Mouse (Mus musculus) MEL (cell line): Measurements from ENCODE around the gene Carm1. TPM values are rescaled to one million over a fixed set of nuclear protein-coding genes. Genes with fewer than 3 reads are reported as not detected.

Source experiments
- DNase-seq: peaks from one replicate; pipeline ENCODE4 v3.0.0; 2011; ENCODE audit warnings: low read depth, low spot score
- H3K27ac ChIP-seq: 2 replicates; pipeline ENCODE4 v1.5.1; 2012; ENCODE audit warnings: low read depth, mild to moderate bottlenecking, control low read depth, low read length, moderate library complexity; ENCODE audit not compliant: control insufficient read depth
- H3K27me3 ChIP-seq, 2 experiments: fragments of 150-350 bp in 1 of 2; sonication (generic) in 1 of 2; 2 replicates each; pipeline ENCODE4 v1.6.1; 2012; ENCODE audit warnings: low read length in 2 of 2, mild to moderate bottlenecking in 2 of 2, improper control_type of control experiment in 1 of 2, moderate library complexity in 1 of 2; ENCODE audit not compliant: insufficient read depth in 2 of 2, control insufficient read depth in 1 of 2
- H3K36me3 ChIP-seq, 2 experiments: 2 replicates each; pipeline ENCODE4 v1.6.1; 2012 to 2014; ENCODE audit warnings: low read length in 2 of 2, improper control_type of control experiment in 1 of 2, inconsistent platforms in 1 of 2, mild to moderate bottlenecking in 1 of 2; ENCODE audit not compliant: insufficient read depth in 2 of 2, control insufficient read depth in 1 of 2
- H3K4me1 ChIP-seq, 2 experiments: fragments of 150-350 bp in 1 of 2; sonication (generic) in 1 of 2; 2 replicates each; pipeline ENCODE4 v1.6.1; 2012; ENCODE audit warnings: low read length in 2 of 2, improper control_type of control experiment in 1 of 2, mild to moderate bottlenecking in 1 of 2; ENCODE audit not compliant: insufficient read depth in 2 of 2, control insufficient read depth in 1 of 2
- H3K4me3 ChIP-seq, 2 experiments: fragments of 150-350 bp in 1 of 2; sonication (generic) in 1 of 2; 2 replicates each; pipeline ENCODE4 v1.5.1; 2012; ENCODE audit warnings: low read depth in 2 of 2, low read length in 2 of 2, mild to moderate bottlenecking in 2 of 2, moderate library complexity in 2 of 2, control low read depth in 1 of 2, improper control_type of control experiment in 1 of 2; ENCODE audit not compliant: control insufficient read depth in 1 of 2, insufficient read depth in 1 of 2
- H3K79me2 ChIP-seq: 2 replicates; pipeline ENCODE4 v1.6.1; 2012; ENCODE audit warnings: mild to moderate bottlenecking, low read length, moderate library complexity; ENCODE audit not compliant: control insufficient read depth, poor library complexity, insufficient read depth
- H3K9ac ChIP-seq: 2 replicates; pipeline ENCODE4 v1.6.1; 2012; ENCODE audit warnings: low read depth, mild to moderate bottlenecking, control low read depth, low read length, moderate library complexity; ENCODE audit not compliant: control insufficient read depth, poor library complexity, severe bottlenecking
- H3K9me3 ChIP-seq: fragments of 150-350 bp; sonication (generic); replicated peaks from 2 replicates; pipeline ENCODE4 v1.6.1; 2012; ENCODE audit warnings: mild to moderate bottlenecking, low read length, improper control_type of control experiment, moderate library complexity; ENCODE audit not compliant: insufficient read depth
- CTCF ChIP-seq, 3 experiments: IDR thresholded peaks in 2 of 3; conservative IDR thresholded peaks in 1 of 3; 2 replicates each; pipeline ENCODE4 v1.5.1; 2011 to 2012; ENCODE audit warnings: low read length in 3 of 3, low read depth in 2 of 3, mild to moderate bottlenecking in 2 of 3, improper control_type of control experiment in 1 of 3, inconsistent platforms in 1 of 3, mixed read lengths in 1 of 3, moderate library complexity in 1 of 3; ENCODE audit not compliant: control insufficient read depth in 1 of 3, insufficient read depth in 1 of 3, poor library complexity in 1 of 3, severe bottlenecking in 1 of 3
- ETS1 ChIP-seq: IDR thresholded peaks from 2 replicates; pipeline ENCODE4 v1.6.1; 2012; ENCODE audit warnings: low read depth, mild to moderate bottlenecking, inconsistent platforms, low read length, improper control_type of control experiment, moderate library complexity
- GATA1 ChIP-seq: IDR thresholded peaks from 2 replicates; pipeline ENCODE4 v1.6.1; 2011; ENCODE audit warnings: low read depth, low read length, improper control_type of control experiment
- HCFC1 ChIP-seq: IDR thresholded peaks from 2 replicates; pipeline ENCODE4 v1.6.1; 2012; ENCODE audit warnings: low read depth, mild to moderate bottlenecking, inconsistent platforms, low read length, improper control_type of control experiment, moderate library complexity
- KAT2A ChIP-seq: conservative IDR thresholded peaks from 2 replicates; pipeline ENCODE4 v1.6.1; 2012; ENCODE audit warnings: low read depth, low read length, improper control_type of control experiment, inconsistent platforms
- NRF1 ChIP-seq: IDR thresholded peaks from 2 replicates; pipeline ENCODE4 v1.6.1; 2014; ENCODE audit warnings: low read depth, mild to moderate bottlenecking, inconsistent platforms, low read length, improper control_type of control experiment, moderate library complexity; ENCODE audit not compliant: poor library complexity, insufficient read depth, severe bottlenecking
- POLR2A ChIP-seq, 2 experiments: IDR thresholded peaks; 2 replicates each; pipeline ENCODE4 v1.6.1; 2011 to 2012; ENCODE audit warnings: low read length in 2 of 2, mild to moderate bottlenecking in 2 of 2, control low read depth in 1 of 2, improper control_type of control experiment in 1 of 2, low read depth in 1 of 2, moderate library complexity in 1 of 2; ENCODE audit not compliant: control insufficient read depth in 1 of 2, insufficient read depth in 1 of 2, poor library complexity in 1 of 2
- POLR2AphosphoS5 ChIP-seq: IDR thresholded peaks from 2 replicates; pipeline ENCODE4 v1.6.1; 2012; ENCODE audit warnings: low read depth, borderline replicate concordance, mild to moderate bottlenecking, inconsistent platforms, low read length, moderate library complexity, mixed read lengths
- RAD21 ChIP-seq: IDR thresholded peaks from 2 replicates; pipeline ENCODE4 v1.6.1; 2011; ENCODE audit warnings: mild to moderate bottlenecking, low read depth, low read length, improper control_type of control experiment
- RCOR1 ChIP-seq: IDR thresholded peaks from 2 replicates; pipeline ENCODE4 v1.6.1; 2012; ENCODE audit warnings: low read depth, mild to moderate bottlenecking, inconsistent platforms, low read length, improper control_type of control experiment
- SMC3 ChIP-seq: IDR thresholded peaks from 2 replicates; pipeline ENCODE4 v1.6.1; 2011; ENCODE audit warnings: low read depth, low read length, improper control_type of control experiment
- ZNF384 ChIP-seq: IDR thresholded peaks from 2 replicates; pipeline ENCODE4 v1.6.1; 2012; ENCODE audit warnings: low read depth, mild to moderate bottlenecking, inconsistent platforms, low read length, improper control_type of control experiment
- polyA plus RNA-seq, 2 experiments: library from polyadenylated mRNA; stranded (reverse) in 1 of 2; unstranded in 1 of 2; fragments of >175 nt in 1 of 2; fragments of >200 nt in 1 of 2; gene quantifications; 2 replicates each; pipeline versions ENCODE4 v1.2.1 to v1.2.4; 2012; ENCODE audit warnings: low replicate concordance in 2 of 2, low read depth in 1 of 2; ENCODE audit not compliant: insufficient read length in 2 of 2, insufficient read depth in 1 of 2, missing spikeins in 1 of 2
- total RNA-seq: library from RNA; depleted of rRNA; stranded (reverse); fragments of 300-350 nt; gene quantifications from 2 replicates; pipeline ENCODE4 v1.2.3, GENCODE M21; 2012

The Carm1 gene
- total and polyA plus RNA-seq, 3 experiments, result 121 to 423 (median 121) TPM

DNA sequence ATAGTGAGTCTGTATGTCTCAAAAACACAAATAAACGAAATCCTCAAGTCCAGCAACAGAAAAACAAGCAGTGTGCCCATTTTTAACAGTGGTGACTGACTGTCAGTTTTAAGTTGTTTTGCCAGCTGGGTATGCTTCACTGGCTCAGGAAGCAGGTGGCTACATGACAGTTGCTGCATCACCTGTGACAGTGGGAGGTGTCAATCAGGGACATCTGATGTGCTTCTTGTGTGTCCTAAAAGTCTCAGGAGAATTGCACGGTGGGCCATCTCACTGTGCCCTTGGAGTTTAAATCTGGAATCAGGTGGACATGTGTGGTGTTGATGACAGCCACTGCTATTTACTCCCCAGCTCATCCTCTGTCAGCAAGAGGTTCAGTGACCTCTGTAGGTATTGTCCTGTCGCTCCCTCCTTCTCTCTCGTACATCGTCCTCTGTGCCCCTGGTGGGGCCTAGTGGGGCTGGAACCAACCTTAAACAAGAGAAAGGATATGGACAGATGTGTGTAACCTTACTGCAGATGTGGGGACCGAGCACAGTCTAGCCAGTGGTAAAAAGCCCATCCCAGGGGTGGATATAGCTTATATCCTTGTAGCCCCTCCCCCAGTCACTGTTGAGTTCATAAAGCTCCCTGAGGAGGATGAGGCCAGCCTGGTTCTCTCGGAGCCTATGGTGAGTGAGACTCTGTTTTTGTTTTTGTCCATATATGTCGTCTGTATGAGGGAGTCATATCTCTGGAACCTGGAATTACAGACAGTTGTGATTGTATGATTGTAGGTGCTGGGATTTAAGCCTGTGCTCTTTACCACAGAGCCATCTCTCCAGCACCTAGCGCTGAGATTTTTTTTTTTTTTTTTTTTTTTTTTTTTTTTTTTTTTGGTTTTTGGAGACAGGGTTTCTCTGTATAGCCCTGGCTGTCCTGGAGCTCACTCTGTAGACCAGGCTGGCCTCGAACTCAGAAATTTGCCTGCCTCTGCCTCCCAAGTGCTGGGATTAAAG lies 78.9 kb downstream of the Carm1 start:
- Histone ChIP-seq H3K4me3 (no peak overlapping the region), H3K27me3 (no peaks in the 10 kb centered on the region), H3K9ac (no peak overlapping the region), H3K27ac (no peak overlapping the region), H3K4me1 (no peaks in the 10 kb centered on the region), H3K36me3 (peaks cover 6 to 20% of the 10 kb centered on the region in 2 experiments), H3K79me2 (peaks cover 85% of the 10 kb centered on the region), H3K9me3 (no peaks in the 10 kb centered on the region)
- TF ChIP-seq POLR2AphosphoS5 (no peak), GATA1 (no peak), RCOR1 (peak; percentile 50; the same call in 1 of the 2 replicates), ZNF384 (peak; percentile 69)
- no peak for DNase-seq

DNA sequence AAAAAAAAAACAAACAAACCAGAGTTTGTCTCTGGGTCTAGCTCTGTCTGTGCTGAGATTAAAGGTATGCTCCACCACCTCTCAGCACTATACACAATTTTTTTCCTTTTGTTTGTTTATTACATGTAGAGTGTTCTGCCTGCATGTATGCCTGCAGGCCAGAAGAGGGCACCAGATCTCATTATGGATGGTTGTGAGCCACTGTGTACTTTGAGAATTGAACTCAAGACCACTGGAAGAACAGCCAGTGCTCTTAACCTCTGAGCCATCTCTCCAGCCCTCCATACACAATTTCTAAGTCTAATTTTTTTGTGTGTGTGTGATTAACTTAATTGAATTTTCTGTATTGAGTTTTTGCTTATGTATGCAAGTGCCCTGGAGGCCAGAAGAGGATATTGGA lies 79.9 kb downstream of the Carm1 start:
- Histone ChIP-seq H3K4me1 (no peaks in the 10 kb centered on the region), H3K4me3 (no peak overlapping the region), H3K9me3 (no peaks in the 10 kb centered on the region), H3K36me3 (peaks cover 3 to 23% of the 10 kb centered on the region in 2 experiments; a peak in 3 of 4 replicates), H3K27ac (no peak overlapping the region), H3K9ac (no peak overlapping the region), H3K27me3 (no peaks in the 10 kb centered on the region), H3K79me2 (peaks cover 83% of the 10 kb centered on the region)
- DNase-seq, result peak; percentile 81
- TF ChIP-seq ZNF384 (peak; percentile 83), KAT2A (no peak), RAD21 (peak; percentile 43), CTCF (IDR thresholded peaks at IDR 0.05 in 2 of 3, conservative IDR thresholded peaks at IDR 0.05 in 1 of 3; ENCODE audit: control insufficient read depth in 1 of 3, insufficient read depth in 1 of 3, low read depth in 2 of 3, low read length in 3 of 3, poor library complexity in 1 of 3, severe bottlenecking in 1 of 3) (peak; percentile 65 to 88 (median 75)), SMC3 (peak; percentile 65), ETS1 (no peak), HCFC1 (0 out of 2 replicates have a peak, but pooled peaks have one; percentile 39)

DNA sequence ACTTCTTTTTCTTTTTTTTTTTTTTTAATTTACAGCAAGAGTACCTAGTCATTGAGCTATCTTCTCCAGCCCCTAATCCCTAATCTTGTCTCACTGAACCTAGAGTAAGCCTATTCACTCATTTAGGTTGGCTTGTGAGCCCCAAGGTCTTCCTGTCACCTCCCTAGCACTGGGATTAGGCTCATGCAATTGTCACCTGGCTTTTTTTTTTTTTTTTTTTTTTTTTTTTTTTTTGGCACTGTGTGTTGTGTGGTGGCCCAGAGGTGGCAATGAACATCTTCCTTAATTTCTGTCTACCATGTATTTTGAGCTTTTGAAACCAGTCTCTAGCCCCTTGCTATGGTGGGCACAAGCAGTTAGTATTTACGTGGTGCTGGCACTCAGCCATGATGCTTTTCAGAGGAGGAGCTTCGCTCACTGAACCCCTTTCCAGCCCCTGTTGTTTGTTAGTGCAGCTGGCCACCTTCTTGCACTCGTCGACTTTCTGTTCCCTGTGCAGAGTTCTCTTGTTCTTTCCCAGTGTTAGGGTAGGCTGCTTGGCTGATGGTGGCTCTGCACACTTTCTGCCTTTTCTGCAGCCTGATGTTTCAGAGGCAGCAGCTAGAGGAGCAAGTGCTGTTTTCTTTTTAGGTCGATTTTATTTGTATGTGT lies 80.6 kb downstream of the Carm1 start:
- Histone ChIP-seq H3K4me3 (no peak overlapping the region), H3K79me2 (peaks cover 81% of the 10 kb centered on the region), H3K36me3 (peaks cover 2 to 24% of the 10 kb centered on the region in 2 experiments; a peak in 3 of 4 replicates), H3K4me1 (no peaks in the 10 kb centered on the region), H3K9me3 (no peaks in the 10 kb centered on the region), H3K9ac (no peak overlapping the region), H3K27me3 (no peaks in the 10 kb centered on the region), H3K27ac (no peak overlapping the region)
- no peak for DNase-seq
- TF ChIP-seq ZNF384 (peak; percentile 84), POLR2A (IDR thresholded peaks at IDR 0.05; ENCODE audit: control insufficient read depth in 1 of 2, insufficient read depth in 1 of 2, low read depth in 1 of 2, low read length in 2 of 2, poor library complexity in 1 of 2) (no peak), NRF1 (0 out of 2 replicates have a peak, but pooled peaks have one; percentile 0)
